Mouse (Mus musculus): ENCODE data around the gene Shoc2. TPM values are rescaled to one million over a fixed set of nuclear protein-coding genes. Genes with fewer than 3 reads are reported as not detected.

The Shoc2 gene
- polyA plus RNA-seq, 1 experiment from 2014 or later: 76.2 TPM

GRCm38 (mm10) chr19:54076362-54077349 lies 132.6 kb downstream of the Shoc2 start:
- 18% methylated on average over 10 of the region's 10 CpGs for WGBS
- no peak for ATAC-seq (ENCODE audit: low FRiP score)
- no peak overlapping the region for H3K4me2 ChIP-seq

GRCm38 (mm10) chr19:54081303-54081702 lies 137.2 kb downstream of the Shoc2 start:
- Histone ChIP-seq H3K36me3 (replicated peaks) (no peaks in the 10 kb centered on the region), H3K4me2 (no peak overlapping the region), H3K4me1 (peaks cover 7% of the 10 kb centered on the region), H3K27ac (no peak overlapping the region), H3K27me3 (peaks cover 9% of the 10 kb centered on the region), H3K9ac (no peak overlapping the region), H3K4me3 (replicated peaks) (no peak overlapping the region), H3K9me3 (no peaks in the 10 kb centered on the region)
- 89% methylated on average over 9 of the region's 9 CpGs for WGBS
- ATAC-seq (ENCODE audit: low FRiP score): no peak

More at GRCm38 (mm10) chr19:54076362-54077349, 132.6 kb downstream of the Shoc2 start:
- H3K4me1 ChIP-seq: peaks cover 10% of the 10 kb centered on the region
- no peaks in the 10 kb centered on the region for H3K9me3 ChIP-seq
- no peak overlapping the region for H3K4me3 ChIP-seq (replicated peaks)
- no peaks in the 10 kb centered on the region for H3K36me3 ChIP-seq (replicated peaks)
- no peak overlapping the region for H3K9ac ChIP-seq
- H3K27me3 ChIP-seq: peaks cover 19% of the 10 kb centered on the region
- H3K27ac ChIP-seq: no peak overlapping the region

GRCm38 (mm10) chr19:54081716-54082165 lies 137.6 kb downstream of the Shoc2 start:
- ATAC-seq (ENCODE audit: low FRiP score): no peak
- no peak overlapping the region for H3K4me2 ChIP-seq
- H3K9ac ChIP-seq: no peak overlapping the region
- no peak overlapping the region for H3K27ac ChIP-seq
- H3K4me1 ChIP-seq: peaks cover 6% of the 10 kb centered on the region
- no peaks in the 10 kb centered on the region for H3K9me3 ChIP-seq
- H3K4me3 ChIP-seq (replicated peaks): no peak overlapping the region
- H3K27me3 ChIP-seq: peaks cover 9% of the 10 kb centered on the region
- WGBS: 92% methylated on average over 9 of the region's 9 CpGs
- H3K36me3 ChIP-seq (replicated peaks): no peaks in the 10 kb centered on the region

Other genes with a start within 250 kb of the Shoc2 start
- gene Pdcd4, start 52.1 kb upstream of the Shoc2 start, polyA plus RNA-seq (2016; fragmentation: Nextera tagmentation; extraction: Ambion mirVana): 110 and 111 TPM in 2 replicates
- gene Bbip1, start 321 bp downstream of the Shoc2 start, polyA plus RNA-seq (2016; fragmentation: Nextera tagmentation; extraction: Ambion mirVana): 138 and 139 TPM in 2 replicates
- gene Adra2a, start 99.8 kb downstream of the Shoc2 start, polyA plus RNA-seq (2016; fragmentation: Nextera tagmentation; extraction: Ambion mirVana): 2.1 and 2.6 TPM in 2 replicates

All from forebrain, embryonic 12.5 days (tissue).